Mouse (Mus musculus): ENCODE measurements around the gene S100a14. TPM values are rescaled to one million over a fixed set of nuclear protein-coding genes. Genes with fewer than 3 reads are reported as not detected.

S100a14 gene
- polyA plus RNA-seq, 1 experiment from 2014 or later = 0.87 TPM

GRCm38 (mm10) chr3:90526076-90526475 lies 580 bp upstream of the S100a14 start:
- no peaks in the 10 kb centered on the region for H3K27me3 ChIP-seq (replicated peaks)
- H3K4me1 ChIP-seq = no peaks in the 10 kb centered on the region
- no peak for ATAC-seq (ENCODE audit: low FRiP score)
- H3K4me3 ChIP-seq (replicated peaks) = no peak overlapping the region
- 77% methylated on average over 2 of the region's 2 CpGs for WGBS
- H3K27ac ChIP-seq (replicated peaks) = no peak overlapping the region
- no peaks in the 10 kb centered on the region for H3K36me3 ChIP-seq
- no peak overlapping the region for H3K4me2 ChIP-seq
- H3K9me3 ChIP-seq (replicated peaks) = no peaks in the 10 kb centered on the region
- no peak overlapping the region for H3K9ac ChIP-seq (replicated peaks)

DNA sequence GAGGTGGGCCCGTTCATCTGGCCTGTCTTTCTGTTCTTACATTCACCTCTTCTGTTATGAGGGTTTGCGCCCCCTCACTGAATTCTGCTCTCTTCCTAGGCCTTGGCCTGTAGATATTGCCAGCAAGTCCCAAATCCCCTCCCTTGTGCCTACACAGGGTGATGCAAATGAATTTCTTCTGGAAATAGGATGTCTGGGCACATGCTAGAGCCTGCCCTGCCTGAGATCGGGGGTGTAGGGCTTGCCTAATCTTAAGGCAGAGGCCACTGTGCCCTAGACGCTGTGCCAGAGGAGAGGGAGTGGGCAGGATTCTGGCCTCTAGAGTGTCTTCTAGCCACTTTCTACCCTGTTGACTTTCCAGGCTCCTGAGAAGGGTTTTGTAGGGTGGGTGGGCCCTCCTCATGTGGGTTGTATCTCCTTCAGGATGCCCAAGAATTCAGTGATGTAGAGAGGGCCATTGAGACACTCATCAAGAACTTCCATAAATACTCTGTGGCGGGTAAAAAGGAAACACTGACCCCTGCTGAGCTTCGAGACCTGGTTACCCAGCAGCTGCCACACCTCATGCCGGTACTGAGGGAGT lies 726 bp downstream of the S100a14 start:
- H3K4me3 ChIP-seq (replicated peaks) = no peak overlapping the region
- ATAC-seq (ENCODE audit: low FRiP score) = no peak
- H3K4me2 ChIP-seq = no peak overlapping the region
- no peak overlapping the region for H3K9ac ChIP-seq (replicated peaks)
- no peak overlapping the region for H3K27ac ChIP-seq (replicated peaks)
- H3K9me3 ChIP-seq (replicated peaks) = no peaks in the 10 kb centered on the region
- 83% methylated on average over 7 of the region's 7 CpGs for WGBS
- no peaks in the 10 kb centered on the region for H3K36me3 ChIP-seq
- H3K27me3 ChIP-seq (replicated peaks) = no peaks in the 10 kb centered on the region
- no peaks in the 10 kb centered on the region for H3K4me1 ChIP-seq

DNA sequence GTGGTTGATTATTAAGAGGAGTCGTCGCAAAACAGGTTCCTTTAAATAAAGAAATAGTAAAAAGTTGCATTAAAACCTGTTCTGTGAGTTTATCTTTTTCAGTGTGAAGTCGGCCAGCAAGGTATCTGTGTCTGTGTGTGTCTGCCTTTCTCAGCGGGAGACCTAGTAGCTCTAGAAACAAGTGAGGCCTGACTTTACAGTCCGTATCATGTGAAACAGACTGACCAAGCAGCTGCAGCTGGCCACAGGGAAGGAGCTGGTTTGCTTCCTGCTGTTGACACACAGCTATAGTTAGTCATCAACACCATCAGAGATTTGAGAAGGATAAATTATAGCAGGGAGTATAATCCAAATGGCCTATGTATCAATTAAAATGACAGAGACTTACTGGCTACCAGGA lies 5.1 kb downstream of the S100a14 start:
- Histone ChIP-seq H3K27me3 (replicated peaks) (no peaks in the 10 kb centered on the region), H3K4me2 (no peak overlapping the region), H3K36me3 (no peaks in the 10 kb centered on the region), H3K4me1 (no peaks in the 10 kb centered on the region), H3K9me3 (replicated peaks) (no peaks in the 10 kb centered on the region), H3K4me3 (replicated peaks) (no peak overlapping the region), H3K27ac (replicated peaks) (no peak overlapping the region), H3K9ac (replicated peaks) (no peak overlapping the region)
- no peak for ATAC-seq (ENCODE audit: low FRiP score)
- 77% methylated on average over 5 of the region's 5 CpGs for WGBS

DNA sequence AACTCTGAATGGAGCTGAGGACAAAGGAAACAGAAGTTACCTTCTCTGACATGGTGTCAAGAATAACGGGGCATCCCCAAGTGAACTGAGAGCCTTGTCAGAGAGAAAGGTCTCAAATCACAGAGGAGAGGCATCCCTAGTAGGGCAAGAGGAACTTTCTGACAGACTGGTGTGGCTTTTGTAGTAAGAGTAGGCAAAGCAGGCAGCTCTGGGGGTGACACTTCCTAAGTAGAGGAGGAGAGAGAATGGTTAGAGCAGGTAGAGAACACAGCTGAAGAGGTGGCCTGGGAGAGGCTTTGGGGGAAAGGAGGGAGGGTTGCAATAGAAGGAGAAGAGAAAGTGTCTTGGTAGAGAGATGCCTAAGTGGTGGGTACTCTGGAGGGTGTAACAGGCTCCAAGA lies 8.8 kb downstream of the S100a14 start:
- Histone ChIP-seq H3K4me3 (replicated peaks) (no peak overlapping the region), H3K4me1 (no peaks in the 10 kb centered on the region), H3K27ac (replicated peaks) (no peak overlapping the region), H3K9ac (replicated peaks) (no peak overlapping the region), H3K36me3 (no peaks in the 10 kb centered on the region), H3K9me3 (replicated peaks) (no peaks in the 10 kb centered on the region), H3K4me2 (no peak overlapping the region), H3K27me3 (replicated peaks) (no peaks in the 10 kb centered on the region)
- no peak for ATAC-seq (ENCODE audit: low FRiP score)
- WGBS = 67% methylated on average over 1 of the region's 1 CpGs

DNA sequence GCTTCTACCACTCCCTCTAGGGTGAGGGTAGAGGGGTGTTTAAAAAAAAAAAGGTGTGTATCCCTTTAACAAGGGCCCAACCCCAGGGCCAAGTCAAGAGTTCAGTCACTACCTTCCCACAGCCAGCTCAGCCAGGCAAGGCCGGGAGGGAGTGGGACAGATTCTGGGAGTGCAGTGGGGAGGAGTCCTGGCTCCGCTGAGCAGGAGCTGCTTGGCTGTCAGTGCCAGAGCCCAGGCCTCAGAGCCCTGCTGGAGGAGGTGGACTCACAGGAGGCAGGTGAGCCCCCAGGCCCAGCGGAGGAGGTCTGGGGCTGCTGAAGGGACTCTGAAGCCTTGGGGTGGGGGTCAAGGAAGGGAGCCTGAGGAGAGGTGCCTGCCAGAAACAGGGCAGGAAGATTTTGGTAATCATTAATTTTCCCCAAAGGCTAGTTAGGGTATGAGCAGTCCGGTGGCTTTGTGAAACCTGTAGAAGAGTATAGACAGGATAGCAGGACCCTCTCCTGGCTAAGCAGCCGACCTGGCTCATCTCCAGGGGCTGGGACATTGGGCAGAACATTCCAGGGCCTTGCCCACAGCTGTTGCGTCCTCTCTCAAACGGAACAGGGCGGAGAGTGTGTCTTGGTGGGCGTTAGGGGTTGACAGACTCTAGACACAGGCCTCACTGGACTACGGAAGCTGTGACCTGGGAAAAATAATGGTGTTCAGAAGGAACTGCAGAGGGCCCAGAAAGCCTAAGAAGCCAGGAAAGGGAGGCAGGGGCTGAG lies 10.7 kb downstream of the S100a14 start, which contains the start of gene S100a16:
TSS of gene S100a16 (plus strand) at position 114 of the 764 bp plus-strand sequence.
- Histone ChIP-seq H3K4me3 (replicated peaks) (no peak within 1 kb of the TSS), H3K9ac (replicated peaks) (no peak within 1 kb of the TSS), H3K27me3 (replicated peaks) (no peaks in the 10 kb centered on the region), H3K36me3 (no peaks in the 10 kb centered on the region), H3K4me2 (peak within 1 kb of the TSS; percentile 5; the same call in 1 of the 2 replicates), H3K9me3 (replicated peaks) (no peaks in the 10 kb centered on the region), H3K4me1 (peaks cover 6% of the 10 kb centered on the region; the same call in 1 of the 2 replicates), H3K27ac (replicated peaks) (no peak within 1 kb of the TSS)
- ATAC-seq (ENCODE audit: low FRiP score) = peak; percentile 51; the same call in 1 of the 2 replicates
- 49% methylated on average over 10 of the region's 10 CpGs for WGBS

DNA sequence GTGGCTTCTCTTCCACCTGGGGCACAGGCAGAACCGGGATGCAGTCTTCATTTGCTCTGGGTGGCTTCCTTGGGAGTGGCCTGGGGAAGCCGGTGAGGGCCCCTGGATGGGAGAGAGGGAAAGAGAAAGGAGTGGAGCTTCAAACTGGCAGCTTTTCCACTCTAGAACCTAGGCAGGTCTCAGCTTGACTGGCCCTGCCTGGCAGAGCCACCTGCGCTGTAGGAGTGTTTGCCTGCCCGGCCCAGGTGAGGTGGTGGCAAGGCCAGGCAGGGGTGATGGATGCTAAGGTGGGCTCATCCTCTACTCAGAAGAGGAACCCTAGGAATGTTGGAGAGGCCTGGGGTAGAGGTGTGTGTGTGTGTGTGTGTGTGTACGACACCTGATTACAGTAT lies 11.2 kb downstream of the S100a14 start:
- WGBS = 83% methylated on average over 5 of the region's 5 CpGs
- ATAC-seq (ENCODE audit: low FRiP score) = no peak
- peaks cover 6% of the 10 kb centered on the region; the same call in 1 of the 2 replicates for H3K4me1 ChIP-seq
- no peaks in the 10 kb centered on the region for H3K9me3 ChIP-seq (replicated peaks)
- no peak overlapping the region for H3K4me3 ChIP-seq (replicated peaks)
- H3K27me3 ChIP-seq (replicated peaks) = no peaks in the 10 kb centered on the region
- no peaks in the 10 kb centered on the region for H3K36me3 ChIP-seq
- H3K27ac ChIP-seq (replicated peaks) = no peak overlapping the region
- H3K4me2 ChIP-seq = peak overlapping the region; percentile 5; the same call in 1 of the 2 replicates
- no peak overlapping the region for H3K9ac ChIP-seq (replicated peaks)

DNA sequence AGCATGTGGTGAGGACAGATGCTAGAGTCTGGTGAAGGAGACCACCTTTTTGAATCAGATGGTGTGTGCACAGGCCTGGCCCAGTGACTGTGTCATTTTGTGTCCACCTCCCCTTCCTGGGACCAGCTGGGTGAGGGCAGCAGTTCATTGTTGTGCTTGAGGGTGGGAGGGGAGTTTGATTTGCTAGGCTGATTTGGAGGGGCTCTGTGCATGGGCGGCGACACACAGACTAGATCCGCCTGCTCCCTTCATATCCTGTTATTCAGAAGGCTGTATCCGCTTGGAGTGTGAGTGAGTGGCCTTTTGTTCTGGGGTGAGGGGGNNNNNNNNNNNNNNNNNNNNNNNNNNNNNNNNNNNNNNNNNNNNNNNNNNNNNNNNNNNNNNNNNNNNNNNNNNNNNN lies 14.2 kb downstream of the S100a14 start:
- Histone ChIP-seq H3K4me3 (replicated peaks) (no peak overlapping the region), H3K4me1 (peaks cover 6% of the 10 kb centered on the region; the same call in 1 of the 2 replicates), H3K9ac (replicated peaks) (no peak overlapping the region), H3K4me2 (peak overlapping the region; percentile 15; the same call in 1 of the 2 replicates), H3K36me3 (no peaks in the 10 kb centered on the region), H3K27me3 (replicated peaks) (no peaks in the 10 kb centered on the region), H3K9me3 (replicated peaks) (no peaks in the 10 kb centered on the region), H3K27ac (replicated peaks) (no peak overlapping the region)
- 34% methylated on average over 4 of the region's 4 CpGs for WGBS
- ATAC-seq (ENCODE audit: low FRiP score) = peak; percentile 25; the same call in 1 of the 2 replicates

DNA sequence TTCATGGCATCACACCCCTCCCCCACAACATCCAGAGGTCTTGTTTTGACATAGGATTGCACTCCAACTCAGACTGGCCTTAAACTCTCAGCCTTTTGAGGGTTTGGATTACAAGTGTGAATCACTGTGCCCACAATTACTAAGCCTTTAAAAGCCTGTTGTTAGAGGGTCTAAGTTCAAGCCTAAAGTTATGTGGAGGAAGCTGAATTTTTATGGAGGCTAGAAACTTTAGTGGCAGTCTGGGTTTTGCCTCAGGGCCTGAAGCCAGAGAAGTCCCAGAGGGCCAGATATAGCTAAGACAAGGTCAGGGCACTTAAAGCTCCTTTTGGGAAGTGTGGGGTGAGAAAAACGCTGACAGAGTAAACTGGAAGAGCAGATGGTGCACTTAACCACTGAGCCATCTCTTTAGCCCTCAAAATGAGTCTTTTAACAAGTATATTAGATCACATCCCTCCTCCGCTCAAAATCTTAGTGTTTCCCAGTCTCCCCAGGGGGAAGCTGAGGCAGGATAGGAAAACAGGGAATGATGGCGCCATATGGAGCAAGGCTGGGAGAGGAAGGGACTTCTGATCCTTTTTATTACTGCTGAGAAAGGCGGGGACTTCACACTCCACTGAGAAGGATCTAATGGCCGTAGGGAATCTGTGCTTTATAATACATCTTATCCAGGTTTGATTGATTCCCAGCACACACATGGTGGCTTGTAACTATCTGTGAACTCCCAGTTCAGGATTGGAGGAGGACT lies 23.2 kb downstream of the S100a14 start:
- Histone ChIP-seq H3K4me2 (no peak overlapping the region), H3K9me3 (replicated peaks) (no peaks in the 10 kb centered on the region), H3K36me3 (no peaks in the 10 kb centered on the region), H3K27me3 (replicated peaks) (no peaks in the 10 kb centered on the region), H3K9ac (replicated peaks) (no peak overlapping the region), H3K27ac (replicated peaks) (no peak overlapping the region), H3K4me3 (replicated peaks) (no peak overlapping the region), H3K4me1 (no peaks in the 10 kb centered on the region)
- ATAC-seq (ENCODE audit: low FRiP score) = no peak
- 48% methylated on average over 5 of the region's 5 CpGs for WGBS

DNA sequence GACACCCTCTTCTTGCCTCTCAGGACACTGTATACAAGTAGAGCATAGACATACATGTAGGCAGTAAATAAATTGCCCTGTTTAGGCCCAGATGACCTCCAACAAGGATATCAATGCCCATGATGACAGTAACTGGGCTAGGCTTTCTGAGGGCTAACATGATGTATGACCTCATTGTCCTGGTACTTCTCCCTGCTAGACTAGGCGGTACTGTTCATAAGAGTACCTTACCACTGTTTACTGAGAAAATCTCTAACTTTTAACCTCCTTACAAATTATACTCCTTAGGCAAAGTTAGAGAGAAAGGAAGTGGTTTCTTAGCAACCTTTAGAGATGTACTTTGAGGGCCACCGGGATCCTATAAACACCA lies 23.8 kb downstream of the S100a14 start:
- Histone ChIP-seq H3K4me1 (no peaks in the 10 kb centered on the region), H3K9me3 (replicated peaks) (no peaks in the 10 kb centered on the region), H3K4me2 (no peak overlapping the region), H3K36me3 (no peaks in the 10 kb centered on the region), H3K27ac (replicated peaks) (no peak overlapping the region), H3K9ac (replicated peaks) (no peak overlapping the region), H3K4me3 (replicated peaks) (no peak overlapping the region), H3K27me3 (replicated peaks) (no peaks in the 10 kb centered on the region)
- ATAC-seq (ENCODE audit: low FRiP score) = no peak
- 96% methylated on average over 2 of the region's 2 CpGs for WGBS

DNA sequence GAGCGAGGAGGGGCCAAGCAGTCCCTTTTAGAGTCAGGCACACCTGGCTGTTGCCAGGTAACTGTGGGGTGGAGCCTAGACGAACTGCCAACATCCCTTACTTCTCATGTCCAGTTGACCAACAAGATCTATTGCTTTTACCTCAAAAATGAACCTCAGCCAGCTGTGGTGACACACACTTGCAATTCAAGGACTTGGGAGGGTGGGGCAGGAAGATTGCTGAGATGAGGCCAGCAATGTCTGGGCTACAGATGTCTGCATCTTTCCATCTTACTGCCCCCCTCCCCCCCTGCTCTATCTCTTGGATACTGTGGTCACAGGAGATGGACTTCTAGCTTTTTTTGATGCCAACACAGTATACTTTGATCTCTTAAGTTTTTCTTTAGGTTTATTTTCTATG lies 25.6 kb downstream of the S100a14 start:
- Histone ChIP-seq H3K27ac (replicated peaks) (no peak overlapping the region), H3K36me3 (no peaks in the 10 kb centered on the region), H3K4me1 (no peaks in the 10 kb centered on the region), H3K4me2 (no peak overlapping the region), H3K9me3 (replicated peaks) (no peaks in the 10 kb centered on the region), H3K27me3 (replicated peaks) (no peaks in the 10 kb centered on the region), H3K4me3 (replicated peaks) (no peak overlapping the region), H3K9ac (replicated peaks) (no peak overlapping the region)
- 85% methylated on average over 2 of the region's 2 CpGs for WGBS
- no peak for ATAC-seq (ENCODE audit: low FRiP score)

GRCm38 (mm10) chr3:90555954-90556353 lies 29.3 kb downstream of the S100a14 start:
- Histone ChIP-seq H3K27me3 (replicated peaks) (no peaks in the 10 kb centered on the region), H3K4me1 (no peaks in the 10 kb centered on the region), H3K9me3 (replicated peaks) (no peaks in the 10 kb centered on the region), H3K9ac (replicated peaks) (no peak overlapping the region), H3K36me3 (no peaks in the 10 kb centered on the region), H3K4me3 (replicated peaks) (no peak overlapping the region), H3K4me2 (no peak overlapping the region), H3K27ac (replicated peaks) (0 out of 2 replicates have a peak overlapping the region, but pooled peaks have one; percentile 28)
- WGBS = 34% methylated on average over 5 of the region's 5 CpGs
- peak; percentile 86 for ATAC-seq (ENCODE audit: low FRiP score)

Data from neural tube, embryonic 15.5 days (tissue).